Mouse (Mus musculus): ENCODE data around the gene Glis2. TPM values are rescaled to one million over a fixed set of nuclear protein-coding genes. Genes with fewer than 3 reads are reported as not detected.

The Glis2 gene
- polyA plus RNA-seq, 1 experiment from 2014 or later: 12.3 TPM

- Histone ChIP-seq H3K36me3 (ENCODE audit: control insufficient read depth, insufficient read depth) (no peaks in the 10 kb centered on the region), H3K4me2 (ENCODE audit: low read depth, low read length) (no peak overlapping the region), H3K4me3 (ENCODE audit: low read length) (no peak overlapping the region), H3K9ac (ENCODE audit: low read length) (peak overlapping the region; percentile 41), H3K27ac (ENCODE audit: low read length) (no peak overlapping the region), H3K27me3 (ENCODE audit: control insufficient read depth, insufficient read depth, low read length) (no peaks in the 10 kb centered on the region), H3K9me3 (replicated peaks; ENCODE audit: control insufficient read depth, low read length) (no peaks in the 10 kb centered on the region), H3K4me1 (ENCODE audit: control insufficient read depth, insufficient read depth, low read length) (peaks cover 29% of the 10 kb centered on the region)
- 50% methylated on average over 4 of the region's 4 CpGs for WGBS
- no peak for ATAC-seq (replicated peaks; ENCODE audit: extremely low read depth, insufficient read depth, low FRiP score)
Measured at GRCm38 (mm10) chr16:4635760-4636159, 41.2 kb downstream of the Glis2 start.

- Histone ChIP-seq H3K9ac (ENCODE audit: low read length) (no peak overlapping the region), H3K9me3 (replicated peaks; ENCODE audit: control insufficient read depth, low read length) (no peaks in the 10 kb centered on the region), H3K27ac (ENCODE audit: low read length) (no peak overlapping the region), H3K4me1 (ENCODE audit: control insufficient read depth, insufficient read depth, low read length) (peaks cover 61% of the 10 kb centered on the region), H3K36me3 (ENCODE audit: control insufficient read depth, insufficient read depth) (no peaks in the 10 kb centered on the region), H3K4me2 (ENCODE audit: low read depth, low read length) (no peak overlapping the region), H3K27me3 (ENCODE audit: control insufficient read depth, insufficient read depth, low read length) (no peaks in the 10 kb centered on the region), H3K4me3 (ENCODE audit: low read length) (no peak overlapping the region)
- 52% methylated on average over 3 of the region's 3 CpGs for WGBS
- ATAC-seq (replicated peaks; ENCODE audit: extremely low read depth, insufficient read depth, low FRiP score): no peak
Measured at GRCm38 (mm10) chr16:4638891-4639390, 44.4 kb downstream of the Glis2 start.

- WGBS: under 1% methylated on average over 22 of the region's 22 CpGs
- Histone ChIP-seq H3K27ac (ENCODE audit: low read length) (peak within 1 kb of the TSS; percentile 94), H3K4me2 (ENCODE audit: low read depth, low read length) (peak within 1 kb of the TSS; percentile 94), H3K9me3 (replicated peaks; ENCODE audit: control insufficient read depth, low read length) (no peaks in the 10 kb centered on the region), H3K27me3 (ENCODE audit: control insufficient read depth, insufficient read depth, low read length) (no peaks in the 10 kb centered on the region), H3K9ac (ENCODE audit: low read length) (peak within 1 kb of the TSS; percentile 91), H3K4me1 (ENCODE audit: control insufficient read depth, insufficient read depth, low read length) (peaks cover 64% of the 10 kb centered on the region), H3K4me3 (ENCODE audit: low read length) (peak within 1 kb of the TSS; percentile 86), H3K36me3 (ENCODE audit: control insufficient read depth, insufficient read depth) (no peaks in the 10 kb centered on the region)
- ATAC-seq (replicated peaks; ENCODE audit: extremely low read depth, insufficient read depth, low FRiP score): peak; percentile 83
Measured at GRCm38 (mm10) chr16:4639831-4640237, 45.3 kb downstream of the Glis2 start, which contains the start of the genes Vasn and Dnaja3. TSS of gene Vasn (plus strand) at chr16:4639941. TSS of gene Dnaja3 (plus strand) at chr16:4639989.

- Histone ChIP-seq H3K27me3 (ENCODE audit: control insufficient read depth, insufficient read depth, low read length) (no peaks in the 10 kb centered on the region), H3K36me3 (ENCODE audit: control insufficient read depth, insufficient read depth) (no peaks in the 10 kb centered on the region), H3K9me3 (replicated peaks; ENCODE audit: control insufficient read depth, low read length) (no peaks in the 10 kb centered on the region), H3K4me2 (ENCODE audit: low read depth, low read length) (peak overlapping the region; percentile 94), H3K4me3 (ENCODE audit: low read length) (peak overlapping the region; percentile 86), H3K4me1 (ENCODE audit: control insufficient read depth, insufficient read depth, low read length) (peaks cover 64% of the 10 kb centered on the region), H3K27ac (ENCODE audit: low read length) (peak overlapping the region; percentile 94), H3K9ac (ENCODE audit: low read length) (peak overlapping the region; percentile 91)
- WGBS: 6% methylated on average over 17 of the region's 17 CpGs
- ATAC-seq (replicated peaks; ENCODE audit: extremely low read depth, insufficient read depth, low FRiP score): no peak
Measured at GRCm38 (mm10) chr16:4640267-4641005, 45.9 kb downstream of the Glis2 start.

- Histone ChIP-seq H3K4me2 (ENCODE audit: low read depth, low read length) (peak overlapping the region; percentile 94), H3K36me3 (ENCODE audit: control insufficient read depth, insufficient read depth) (no peaks in the 10 kb centered on the region), H3K27ac (ENCODE audit: low read length) (peak overlapping the region; percentile 94), H3K9me3 (replicated peaks; ENCODE audit: control insufficient read depth, low read length) (no peaks in the 10 kb centered on the region), H3K9ac (ENCODE audit: low read length) (peak overlapping the region; percentile 91), H3K4me1 (ENCODE audit: control insufficient read depth, insufficient read depth, low read length) (peaks cover 66% of the 10 kb centered on the region), H3K27me3 (ENCODE audit: control insufficient read depth, insufficient read depth, low read length) (no peaks in the 10 kb centered on the region), H3K4me3 (ENCODE audit: low read length) (peak overlapping the region; percentile 86)
- 28% methylated on average over 3 of the region's 3 CpGs for WGBS
- no peak for ATAC-seq (replicated peaks; ENCODE audit: extremely low read depth, insufficient read depth, low FRiP score)
Measured at GRCm38 (mm10) chr16:4641119-4641838, 46.8 kb downstream of the Glis2 start.

- peak; percentile 68 for ATAC-seq (replicated peaks; ENCODE audit: extremely low read depth, insufficient read depth, low FRiP score)
- H3K36me3 ChIP-seq (ENCODE audit: control insufficient read depth, insufficient read depth): no peaks in the 10 kb centered on the region
- H3K9me3 ChIP-seq (replicated peaks; ENCODE audit: control insufficient read depth, low read length): no peaks in the 10 kb centered on the region
- whole genome bisulfite sequencing: 8% methylated on average over 13 of the region's 13 CpGs
- no peaks in the 10 kb centered on the region for H3K27me3 ChIP-seq (ENCODE audit: control insufficient read depth, insufficient read depth, low read length)
- peaks cover 75% of the 10 kb centered on the region for H3K4me1 ChIP-seq (ENCODE audit: control insufficient read depth, insufficient read depth, low read length)
- peak overlapping the region; percentile 65 for H3K9ac ChIP-seq (ENCODE audit: low read length)
- H3K4me3 ChIP-seq (ENCODE audit: low read length): peak overlapping the region; percentile 35
- peak overlapping the region; percentile 94 for H3K27ac ChIP-seq (ENCODE audit: low read length)
- peak overlapping the region; percentile 94 for H3K4me2 ChIP-seq (ENCODE audit: low read depth, low read length)
Measured at GRCm38 (mm10) chr16:4642190-4642589, 47.7 kb downstream of the Glis2 start.

GRCm38 (mm10) chr16:4642937-4643336, 48.4 kb downstream of the Glis2 start:
- Histone ChIP-seq H3K4me2 (ENCODE audit: low read depth, low read length) (peak overlapping the region; percentile 94), H3K9me3 (replicated peaks; ENCODE audit: control insufficient read depth, low read length) (no peaks in the 10 kb centered on the region), H3K4me1 (ENCODE audit: control insufficient read depth, insufficient read depth, low read length) (peaks cover 82% of the 10 kb centered on the region), H3K4me3 (ENCODE audit: low read length) (peak overlapping the region; percentile 35), H3K27me3 (ENCODE audit: control insufficient read depth, insufficient read depth, low read length) (no peaks in the 10 kb centered on the region), H3K9ac (ENCODE audit: low read length) (peak overlapping the region; percentile 59), H3K27ac (ENCODE audit: low read length) (peak overlapping the region; percentile 94), H3K36me3 (ENCODE audit: control insufficient read depth, insufficient read depth) (no peaks in the 10 kb centered on the region)
- no peak for ATAC-seq (replicated peaks; ENCODE audit: extremely low read depth, insufficient read depth, low FRiP score)
- WGBS: 58% methylated on average over 6 of the region's 6 CpGs

- Histone ChIP-seq H3K9me3 (replicated peaks; ENCODE audit: control insufficient read depth, low read length) (no peaks in the 10 kb centered on the region), H3K4me1 (ENCODE audit: control insufficient read depth, insufficient read depth, low read length) (peaks cover 86% of the 10 kb centered on the region), H3K4me3 (ENCODE audit: low read length) (no peak overlapping the region), H3K9ac (ENCODE audit: low read length) (peak overlapping the region; percentile 28; the same call in 1 of the 2 replicates), H3K4me2 (ENCODE audit: low read depth, low read length) (peak overlapping the region; percentile 94), H3K27me3 (ENCODE audit: control insufficient read depth, insufficient read depth, low read length) (no peaks in the 10 kb centered on the region), H3K27ac (ENCODE audit: low read length) (peak overlapping the region; percentile 94), H3K36me3 (ENCODE audit: control insufficient read depth, insufficient read depth) (peaks cover 6% of the 10 kb centered on the region)
- 31% methylated on average over 11 of the region's 11 CpGs for WGBS
- peak; percentile 69 for ATAC-seq (replicated peaks; ENCODE audit: extremely low read depth, insufficient read depth, low FRiP score)
Measured at GRCm38 (mm10) chr16:4643670-4644419, 49.3 kb downstream of the Glis2 start.

Measured in heart, embryonic 16.5 days (tissue).